Mouse (Mus musculus) G1E (cell line): ENCODE data around the gene Irf4. TPM values are rescaled to one million over a fixed set of nuclear protein-coding genes. Genes with fewer than 3 reads are reported as not detected.

Source experiments
- ATAC-seq: 2 replicates; pipeline ENCODE4 v1.8.0; 2016; ENCODE audit warnings: mild to moderate bottlenecking; ENCODE audit not compliant: insufficient number of reproducible peaks, poor library complexity, low FRiP score, severe bottlenecking; ENCODE audit errors: extremely low read depth
- DNase-seq: peaks from one replicate; pipeline ENCODE4 v3.0.0; 2012; ENCODE audit warnings: low spot score
- H3K27me3 ChIP-seq: 2 replicates; pipeline ENCODE4 v1.6.1; 2012; ENCODE audit warnings: mild to moderate bottlenecking, low read length, inconsistent platforms; ENCODE audit not compliant: insufficient read depth
- H3K36me3 ChIP-seq: replicated peaks from 2 replicates; pipeline ENCODE3; 2012; ENCODE audit warnings: mild to moderate bottlenecking, inconsistent platforms
- H3K4me1 ChIP-seq: 2 replicates; pipeline ENCODE4 v1.6.1; 2012; ENCODE audit warnings: low read depth, low read length, inconsistent platforms, mixed read lengths; ENCODE audit not compliant: insufficient read depth
- H3K4me3 ChIP-seq: 2 replicates; pipeline ENCODE4 v1.5.1; 2012; ENCODE audit warnings: low read depth, mild to moderate bottlenecking, inconsistent platforms, low read length, moderate library complexity, mixed read lengths
- H3K9me3 ChIP-seq: replicated peaks from 2 replicates; pipeline ENCODE4 v1.6.1; 2012; ENCODE audit warnings: inconsistent platforms
- CTCF ChIP-seq: IDR thresholded peaks from 2 replicates; pipeline ENCODE4 v1.5.1; 2012; ENCODE audit warnings: low read depth, low read length, inconsistent platforms, mixed read lengths
- GATA1 ChIP-seq: IDR thresholded peaks from 2 replicates; pipeline ENCODE4 v1.6.1; 2012; ENCODE audit warnings: borderline replicate concordance, low read length, inconsistent platforms, mixed read lengths
- GATA2 ChIP-seq: IDR thresholded peaks from 2 replicates; pipeline ENCODE4 v1.6.1; 2012; ENCODE audit warnings: low read depth, low read length, inconsistent platforms, borderline replicate concordance
- POLR2AphosphoS5 ChIP-seq: IDR thresholded peaks from 2 replicates; pipeline ENCODE4 v1.6.1; 2012; ENCODE audit warnings: low read depth, low read length, inconsistent platforms; ENCODE audit not compliant: insufficient replicate concordance
- TAL1 ChIP-seq: conservative IDR thresholded peaks from 2 replicates; pipeline ENCODE4 v1.6.1; 2012; ENCODE audit warnings: low read depth, low read length, inconsistent platforms, mixed read lengths
- polyA plus RNA-seq: library from polyadenylated mRNA; stranded (reverse); fragments of >175 nt; gene quantifications from 2 replicates; pipeline ENCODE4 v1.2.3, GENCODE M21; 2012
- total RNA-seq, 2 experiments: library from RNA; stranded (forward) in 1 of 2; stranded (reverse) in 1 of 2; fragments of 200-1000 nt in 1 of 2; fragments of >200 nt in 1 of 2; fragmentation: Nextera tagmentation in 1 of 2; gene quantifications; 2 replicates each; pipeline ENCODE4 v1.2.3; 2014 to 2017

The Irf4 gene
- total and polyA plus RNA-seq, 3 experiments, result 0.05 TPM; not detected in 2

DNA sequence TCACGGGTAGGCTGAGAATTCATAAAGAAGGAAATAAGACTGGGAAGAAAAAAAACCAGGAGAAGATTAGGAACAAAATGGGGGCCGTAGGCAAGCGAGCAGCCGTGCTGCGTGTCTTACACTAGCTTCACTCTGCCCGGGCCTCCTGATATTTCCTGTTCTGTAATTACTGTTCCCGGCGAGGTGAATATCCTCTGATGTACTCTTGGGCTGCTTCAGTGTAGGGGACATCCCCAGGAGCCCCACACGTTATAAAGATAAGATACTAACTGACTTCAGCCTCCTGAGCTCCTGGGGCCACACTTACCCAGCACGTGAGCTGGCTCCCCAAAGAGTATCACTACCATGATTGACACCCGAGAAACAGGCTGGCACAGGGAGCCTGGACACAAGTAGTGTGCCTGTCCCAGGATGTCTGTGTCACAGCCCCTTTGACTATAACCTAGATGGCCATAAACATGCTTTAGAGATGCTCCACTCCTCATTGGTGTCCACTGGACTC lies 28.7 kb downstream of the Irf4 start:
- no peak for DNase-seq
- TF ChIP-seq GATA2 (no peak), CTCF (no peak), TAL1 (no peak), POLR2AphosphoS5 (no peak), GATA1 (no peak)
- no peak overlapping the region for H3K4me3 ChIP-seq
- H3K4me1 ChIP-seq, result no peaks in the 10 kb centered on the region
- no peaks in the 10 kb centered on the region for H3K9me3 ChIP-seq
- ATAC-seq, result no peak
- H3K27me3 ChIP-seq, result peaks cover 2% of the 10 kb centered on the region; the same call in 1 of the 2 replicates
- H3K36me3 ChIP-seq, result no peaks in the 10 kb centered on the region

DNA sequence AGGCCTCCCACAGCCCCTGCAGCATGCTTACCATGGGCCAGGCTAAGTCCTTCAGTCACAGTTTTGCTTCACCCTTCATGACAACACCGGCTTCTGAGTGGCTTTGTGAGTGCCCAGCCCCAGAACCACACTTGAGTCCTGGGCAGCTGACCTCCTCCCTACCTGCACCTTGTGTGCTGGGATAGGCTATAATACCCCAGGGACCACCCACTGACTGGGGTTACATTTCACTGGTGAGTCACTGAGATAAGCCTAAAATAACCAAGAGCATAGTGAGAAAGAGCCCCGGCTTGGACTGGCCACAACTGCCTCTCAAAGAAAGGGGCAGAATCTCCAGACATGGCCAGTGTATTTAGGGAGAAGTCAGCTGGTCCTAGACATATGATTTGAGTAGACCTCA lies 32.9 kb downstream of the Irf4 start:
- H3K4me1 ChIP-seq, result no peaks in the 10 kb centered on the region
- TF ChIP-seq POLR2AphosphoS5, result no peak
- TF ChIP-seq TAL1, result no peak
- no peak for TF ChIP-seq GATA1
- no peak for TF ChIP-seq GATA2
- TF ChIP-seq CTCF, result no peak
- DNase-seq (no peak), ATAC-seq (no peak)
- H3K9me3 ChIP-seq, result no peaks in the 10 kb centered on the region
- H3K4me3 ChIP-seq, result no peak overlapping the region
- H3K36me3 ChIP-seq, result no peaks in the 10 kb centered on the region
- H3K27me3 ChIP-seq, result peaks cover 2% of the 10 kb centered on the region

- ATAC-seq, result no peak
- TF ChIP-seq CTCF (no peak), TAL1 (no peak)
Observed at GRCm38 (mm10) chr13:30782419-30782818, 33.4 kb downstream of the Irf4 start.

GRCm38 (mm10) chr13:30785423-30786040 lies 36.5 kb downstream of the Irf4 start:
- no peaks in the 10 kb centered on the region for H3K36me3 ChIP-seq
- no peak overlapping the region for H3K4me3 ChIP-seq
- TF ChIP-seq GATA1 (no peak), POLR2AphosphoS5 (no peak), GATA2 (no peak), TAL1 (no peak), CTCF (no peak)
- ATAC-seq (no peak), DNase-seq (no peak)
- no peaks in the 10 kb centered on the region; the same call in 1 of the 2 replicates for H3K27me3 ChIP-seq
- no peaks in the 10 kb centered on the region for H3K9me3 ChIP-seq
- no peaks in the 10 kb centered on the region for H3K4me1 ChIP-seq

More at GRCm38 (mm10) chr13:30782419-30782818, 33.4 kb downstream of the Irf4 start:
- H3K36me3 ChIP-seq, result no peaks in the 10 kb centered on the region
- peaks cover 2% of the 10 kb centered on the region for H3K27me3 ChIP-seq
- no peak overlapping the region for H3K4me3 ChIP-seq
- no peaks in the 10 kb centered on the region for H3K4me1 ChIP-seq
- H3K9me3 ChIP-seq, result no peaks in the 10 kb centered on the region
- DNase-seq, result no peak

GRCm38 (mm10) chr13:30786235-30787035 lies 37.4 kb downstream of the Irf4 start:
- Histone ChIP-seq H3K4me1 (no peaks in the 10 kb centered on the region), H3K4me3 (no peak overlapping the region), H3K36me3 (no peaks in the 10 kb centered on the region), H3K27me3 (no peaks in the 10 kb centered on the region; the same call in 1 of the 2 replicates), H3K9me3 (no peaks in the 10 kb centered on the region)
- no peak for ATAC-seq
- DNase-seq, result no peak
- TF ChIP-seq TAL1, result no peak
- TF ChIP-seq CTCF, result no peak
- no peak for TF ChIP-seq GATA2
- no peak for TF ChIP-seq POLR2AphosphoS5
- no peak for TF ChIP-seq GATA1

GRCm38 (mm10) chr13:30787036-30787320 lies 38.0 kb downstream of the Irf4 start:
- Histone ChIP-seq H3K4me1 (no peaks in the 10 kb centered on the region), H3K36me3 (no peaks in the 10 kb centered on the region), H3K27me3 (peaks cover 3% of the 10 kb centered on the region; the same call in 1 of the 2 replicates), H3K9me3 (no peaks in the 10 kb centered on the region), H3K4me3 (no peak overlapping the region)
- ATAC-seq (no peak), DNase-seq (no peak)
- TF ChIP-seq POLR2AphosphoS5, result no peak
- no peak for TF ChIP-seq CTCF
